Mouse (Mus musculus) embryo, embryonic 10 days (tissue): ENCODE results near the gene B3gnt5.
"Not testable (repeated sequence)": the region's sequence is repeated elsewhere in the genome, so short reads cannot be mapped to it uniquely, and the experiment has no call there.

Source experiments
- DNase-seq: peaks from one replicate; pipeline ENCODE4 v3.0.0-alpha.2; 2015; ENCODE audit warnings: low spot score

Gene B3gnt5

GRCm38 (mm10) chr16:19760074-19760473 is at the start of gene B3gnt5:
Gene B3gnt5, plus strand, starts transcription at chr16:19760208.
- peak; percentile 90 for DNase-seq

GRCm38 (mm10) chr16:19720959-19721358 is 39.0 kb upstream of the B3gnt5 start:
- DNase-seq, result no peak

GRCm38 (mm10) chr16:19724139-19724538 is 35.9 kb upstream of the B3gnt5 start:
- DNase-seq, result not testable (repeated sequence)

- no peak for DNase-seq
Observed at GRCm38 (mm10) chr16:19732896-19733295, 27.1 kb upstream of the B3gnt5 start.

- DNase-seq, result peak; percentile 67
Observed at GRCm38 (mm10) chr16:19760505-19761496, 793 bp downstream of the B3gnt5 start.

GRCm38 (mm10) chr16:19761691-19762090 is 1.7 kb downstream of the B3gnt5 start:
- peak; percentile 10 for DNase-seq

- DNase-seq, result no peak
Observed at GRCm38 (mm10) chr16:19766107-19766506, 6.1 kb downstream of the B3gnt5 start.

GRCm38 (mm10) chr16:19768046-19768445 is 8.0 kb downstream of the B3gnt5 start:
- no peak for DNase-seq

- no peak for DNase-seq
Observed at GRCm38 (mm10) chr16:19772013-19772412, 12.0 kb downstream of the B3gnt5 start.

- DNase-seq, result peak; percentile 5
Observed at GRCm38 (mm10) chr16:19786386-19787090, 26.5 kb downstream of the B3gnt5 start.

- DNase-seq, result no peak
Observed at GRCm38 (mm10) chr16:19789914-19790313, 29.9 kb downstream of the B3gnt5 start.

GRCm38 (mm10) chr16:19818801-19819200 is 58.8 kb downstream of the B3gnt5 start:
- DNase-seq, result no peak
